Mouse (Mus musculus) stomach, embryonic 16.5 days (tissue): ENCODE results near the gene Ahctf1. TPM values are rescaled to one million over a fixed set of nuclear protein-coding genes. Genes with fewer than 3 reads are reported as not detected.
A peak's percentile ranks its signal among the peaks of the same experiment; 100 is the strongest.

Experiments used
- ATAC-seq: fragments of 200-750 bp; cut with Nextera tagmentation; 2 replicates; pipeline ENCODE4 v1.8.0; 2017; ENCODE audit warnings: moderate number of reproducible peaks, moderate TSS enrichment; ENCODE audit not compliant: insufficient read depth, low FRiP score
- H3K27ac ChIP-seq: fragments of 300-500 bp; sonication (generic); 2 replicates; pipeline ENCODE4 v1.5.1; 2014; ENCODE audit warnings: low read length
- H3K27me3 ChIP-seq: fragments of 300-500 bp; sonication (generic); 2 replicates; pipeline ENCODE4 v1.6.1; 2014; ENCODE audit warnings: low read length, control low read depth, mixed read lengths; ENCODE audit not compliant: control insufficient read depth, insufficient read depth
- H3K36me3 ChIP-seq: fragments of 300-500 bp; sonication (generic); 2 replicates; pipeline ENCODE4 v1.6.1; 2014; ENCODE audit warnings: low read length; ENCODE audit not compliant: control insufficient read depth, insufficient read depth
- H3K4me1 ChIP-seq: fragments of 300-500 bp; sonication (generic); 2 replicates; pipeline ENCODE4 v1.6.1; 2014; ENCODE audit warnings: low read length, control low read depth, mixed read lengths; ENCODE audit not compliant: control insufficient read depth, insufficient read depth
- H3K4me2 ChIP-seq: fragments of 300-500 bp; sonication (generic); 2 replicates; pipeline ENCODE4 v1.6.1; 2014; ENCODE audit warnings: low read depth, low read length, mixed read lengths
- H3K4me3 ChIP-seq: fragments of 300-500 bp; sonication (generic); replicated peaks from 2 replicates; pipeline ENCODE4 v1.5.1; 2014; ENCODE audit warnings: mild to moderate bottlenecking, low read length
- H3K9ac ChIP-seq: fragments of 300-500 bp; sonication (generic); 2 replicates; pipeline ENCODE4 v1.6.1; 2014; ENCODE audit warnings: low read length
- H3K9me3 ChIP-seq: fragments of 300-500 bp; sonication (generic); replicated peaks from 2 replicates; pipeline ENCODE4 v1.6.1; 2016; ENCODE audit warnings: low read length, control low read depth; ENCODE audit not compliant: control insufficient read depth
- WGBS: fragments of 180-500 bp; shearing (Covaris S2); extraction: QIAGEN DNeasy Blood & Tissue Kit; methylation state at CpG from one replicate; pipeline ENCODE4 v1.1.7; 2014; 5-methylcytosine and 5-hydroxymethylcytosine counted together
- polyA plus RNA-seq: library from polyadenylated mRNA; unstranded; fragments of >200 nt; fragmentation: Nextera tagmentation; extraction: Ambion mirVana; gene quantifications from 2 replicates; pipeline ENCODE4 v1.2.1, GENCODE M21; 2015

Ahctf1 gene
- polyA plus RNA-seq, 1 experiment from 2014 or later = 18.1 TPM

GRCm38 (mm10) chr1:179808300-179808699, 4.8 kb upstream of the Ahctf1 start:
- H3K27ac ChIP-seq = no peak overlapping the region
- H3K36me3 ChIP-seq = no peaks in the 10 kb centered on the region
- no peak for ATAC-seq
- WGBS = 44% methylated on average over 3 of the region's 3 CpGs
- no peaks in the 10 kb centered on the region for H3K27me3 ChIP-seq
- no peak overlapping the region for H3K9ac ChIP-seq
- H3K4me2 ChIP-seq = no peak overlapping the region
- H3K9me3 ChIP-seq = no peaks in the 10 kb centered on the region
- no peak overlapping the region for H3K4me3 ChIP-seq
- H3K4me1 ChIP-seq = no peaks in the 10 kb centered on the region

- WGBS = 71% methylated on average over 4 of the region's 4 CpGs
- Histone ChIP-seq H3K9ac (no peak overlapping the region), H3K36me3 (no peaks in the 10 kb centered on the region), H3K4me3 (no peak overlapping the region), H3K27ac (no peak overlapping the region), H3K9me3 (no peaks in the 10 kb centered on the region), H3K27me3 (no peaks in the 10 kb centered on the region), H3K4me2 (no peak overlapping the region), H3K4me1 (no peaks in the 10 kb centered on the region)
- no peak for ATAC-seq
These were observed 4.0 kb upstream of the Ahctf1 start for GRCm38 (mm10) chr1:179807468-179807867.

- 75% methylated on average over 5 of the region's 5 CpGs for WGBS
- Histone ChIP-seq H3K4me2 (no peak overlapping the region), H3K36me3 (no peaks in the 10 kb centered on the region), H3K27me3 (no peaks in the 10 kb centered on the region), H3K4me3 (no peak overlapping the region), H3K27ac (no peak overlapping the region), H3K9ac (no peak overlapping the region), H3K4me1 (peaks cover 11% of the 10 kb centered on the region; the same call in 1 of the 2 replicates), H3K9me3 (no peaks in the 10 kb centered on the region)
- no peak for ATAC-seq
These were observed 2.3 kb upstream of the Ahctf1 start for GRCm38 (mm10) chr1:179805751-179806150.

GRCm38 (mm10) chr1:179804140-179804881, 831 bp upstream of the Ahctf1 start:
- no peaks in the 10 kb centered on the region for H3K27me3 ChIP-seq
- peak overlapping the region; percentile 69 for H3K9ac ChIP-seq
- H3K36me3 ChIP-seq = no peaks in the 10 kb centered on the region
- H3K4me1 ChIP-seq = peaks cover 11% of the 10 kb centered on the region; the same call in 1 of the 2 replicates
- WGBS = 32% methylated on average over 11 of the region's 11 CpGs
- H3K27ac ChIP-seq = peak overlapping the region; percentile 99
- ATAC-seq = no peak
- no peaks in the 10 kb centered on the region for H3K9me3 ChIP-seq
- H3K4me2 ChIP-seq = peak overlapping the region; percentile 72
- H3K4me3 ChIP-seq = peak overlapping the region; percentile 70

GRCm38 (mm10) chr1:179802610-179803512, 619 bp downstream of the Ahctf1 start, which contains the start of gene Gm10518:
Gm10518 (plus strand) TSS chr1:179803376.
- WGBS = under 1% methylated on average over 91 of the region's 94 CpGs
- H3K36me3 ChIP-seq = peaks cover 8% of the 10 kb centered on the region
- H3K9ac ChIP-seq = peak within 1 kb of the TSS; percentile 96
- peak within 1 kb of the TSS; percentile 99 for H3K27ac ChIP-seq
- H3K4me3 ChIP-seq = peak within 1 kb of the TSS; percentile 70
- H3K4me1 ChIP-seq = peaks cover 11% of the 10 kb centered on the region; the same call in 1 of the 2 replicates
- ATAC-seq = peak; percentile 66
- peak within 1 kb of the TSS; percentile 72 for H3K4me2 ChIP-seq
- no peaks in the 10 kb centered on the region for H3K27me3 ChIP-seq
- H3K9me3 ChIP-seq = no peaks in the 10 kb centered on the region

GRCm38 (mm10) chr1:179798794-179799193, 4.7 kb downstream of the Ahctf1 start:
- ATAC-seq = no peak
- H3K4me1 ChIP-seq = peaks cover 11% of the 10 kb centered on the region; the same call in 1 of the 2 replicates
- no peak overlapping the region for H3K9ac ChIP-seq
- no peak overlapping the region for H3K4me2 ChIP-seq
- no peak overlapping the region for H3K27ac ChIP-seq
- H3K36me3 ChIP-seq = peaks cover 27% of the 10 kb centered on the region
- H3K9me3 ChIP-seq = no peaks in the 10 kb centered on the region
- H3K4me3 ChIP-seq = no peak overlapping the region
- no peaks in the 10 kb centered on the region for H3K27me3 ChIP-seq

GRCm38 (mm10) chr1:179787281-179787680, 16.2 kb downstream of the Ahctf1 start:
- H3K27me3 ChIP-seq = no peaks in the 10 kb centered on the region

GRCm38 (mm10) chr1:179785502-179785901, 18.0 kb downstream of the Ahctf1 start:
- WGBS = 89% methylated on average over 5 of the region's 5 CpGs
- H3K27me3 ChIP-seq = no peaks in the 10 kb centered on the region

More at GRCm38 (mm10) chr1:179787281-179787680, 16.2 kb downstream of the Ahctf1 start:
- no peaks in the 10 kb centered on the region for H3K4me1 ChIP-seq
- peaks cover 19% of the 10 kb centered on the region for H3K36me3 ChIP-seq
- ATAC-seq = no peak
- no peak overlapping the region for H3K9ac ChIP-seq
- 77% methylated on average over 4 of the region's 4 CpGs for WGBS
- H3K4me3 ChIP-seq = no peak overlapping the region
- no peak overlapping the region for H3K4me2 ChIP-seq
- no peaks in the 10 kb centered on the region for H3K9me3 ChIP-seq
- no peak overlapping the region for H3K27ac ChIP-seq

GRCm38 (mm10) chr1:179784098-179784497, 19.4 kb downstream of the Ahctf1 start:
- H3K36me3 ChIP-seq = peaks cover 28% of the 10 kb centered on the region
- H3K4me2 ChIP-seq = no peak overlapping the region
- no peaks in the 10 kb centered on the region for H3K9me3 ChIP-seq
- no peak overlapping the region for H3K27ac ChIP-seq
- no peaks in the 10 kb centered on the region for H3K27me3 ChIP-seq
- no peak overlapping the region for H3K9ac ChIP-seq
- WGBS = 87% methylated on average over 4 of the region's 4 CpGs
- ATAC-seq = no peak
- no peaks in the 10 kb centered on the region for H3K4me1 ChIP-seq
- H3K4me3 ChIP-seq = no peak overlapping the region

More at GRCm38 (mm10) chr1:179785502-179785901, 18.0 kb downstream of the Ahctf1 start:
- no peak overlapping the region for H3K4me3 ChIP-seq
- no peak for ATAC-seq
- no peaks in the 10 kb centered on the region for H3K9me3 ChIP-seq
- H3K9ac ChIP-seq = no peak overlapping the region
- H3K4me1 ChIP-seq = no peaks in the 10 kb centered on the region
- peaks cover 20% of the 10 kb centered on the region for H3K36me3 ChIP-seq
- no peak overlapping the region for H3K27ac ChIP-seq
- no peak overlapping the region for H3K4me2 ChIP-seq
